Mouse (Mus musculus) kidney, embryonic 15.5 days (tissue): ENCODE results near the gene Cabp2. TPM values are rescaled to one million over a fixed set of nuclear protein-coding genes. Genes with fewer than 3 reads are reported as not detected.
A peak's percentile ranks its signal among the peaks of the same experiment; 100 is the strongest.
"Not testable (repeated sequence)": the region's sequence is repeated elsewhere in the genome, so short reads cannot be mapped to it uniquely, and the experiment has no call there.

Experiments
- ATAC-seq: fragments of 200-750 bp; cut with Nextera tagmentation; replicated peaks from 2 replicates; pipeline ENCODE4 v1.8.0; 2017; ENCODE audit warnings: moderate TSS enrichment; ENCODE audit not compliant: low FRiP score
- H3K27ac ChIP-seq: fragments of 300-500 bp; sonication (generic); 2 replicates; pipeline ENCODE4 v1.5.1; 2015; ENCODE audit warnings: mild to moderate bottlenecking, inconsistent platforms
- H3K27me3 ChIP-seq: fragments of 300-500 bp; sonication (generic); 2 replicates; pipeline ENCODE4 v1.6.1; 2015; ENCODE audit warnings: inconsistent platforms
- H3K36me3 ChIP-seq: fragments of 300-500 bp; sonication (generic); 2 replicates; pipeline ENCODE4 v1.6.1; 2015; ENCODE audit warnings: inconsistent platforms
- H3K4me1 ChIP-seq: fragments of 300-500 bp; sonication (generic); 2 replicates; pipeline ENCODE4 v1.6.1; 2015; ENCODE audit warnings: inconsistent platforms
- H3K4me2 ChIP-seq: fragments of 300-500 bp; sonication (generic); 2 replicates; pipeline ENCODE4 v1.6.1; 2015; ENCODE audit warnings: moderate library complexity, mild to moderate bottlenecking, inconsistent platforms
- H3K4me3 ChIP-seq: fragments of 300-500 bp; sonication (generic); replicated peaks from 2 replicates; pipeline ENCODE4 v1.5.1; 2015; ENCODE audit warnings: mild to moderate bottlenecking, inconsistent platforms
- H3K9ac ChIP-seq: fragments of 300-500 bp; sonication (generic); 2 replicates; pipeline ENCODE4 v1.6.1; 2015; ENCODE audit warnings: mild to moderate bottlenecking, inconsistent platforms
- H3K9me3 ChIP-seq: fragments of 300-500 bp; sonication (generic); replicated peaks from 2 replicates; pipeline ENCODE4 v1.6.1; 2016; ENCODE audit warnings: inconsistent platforms
- whole genome bisulfite sequencing: fragments of 180-500 bp; shearing (Covaris S2); methylation state at CpG from one replicate; pipeline ENCODE4 v1.1.7; 2015; ENCODE audit warnings: mixed read lengths; 5-methylcytosine and 5-hydroxymethylcytosine counted together
- polyA plus RNA-seq: library from polyadenylated mRNA; unstranded; fragments of >200 nt; fragmentation: Nextera tagmentation; extraction: Ambion mirVana; gene quantifications from 2 replicates; pipeline ENCODE4 v1.2.1, GENCODE M21; 2015

Cabp2 gene
- polyA plus RNA-seq, 1 experiment from 2014 or later: 0.84 TPM

DNA sequence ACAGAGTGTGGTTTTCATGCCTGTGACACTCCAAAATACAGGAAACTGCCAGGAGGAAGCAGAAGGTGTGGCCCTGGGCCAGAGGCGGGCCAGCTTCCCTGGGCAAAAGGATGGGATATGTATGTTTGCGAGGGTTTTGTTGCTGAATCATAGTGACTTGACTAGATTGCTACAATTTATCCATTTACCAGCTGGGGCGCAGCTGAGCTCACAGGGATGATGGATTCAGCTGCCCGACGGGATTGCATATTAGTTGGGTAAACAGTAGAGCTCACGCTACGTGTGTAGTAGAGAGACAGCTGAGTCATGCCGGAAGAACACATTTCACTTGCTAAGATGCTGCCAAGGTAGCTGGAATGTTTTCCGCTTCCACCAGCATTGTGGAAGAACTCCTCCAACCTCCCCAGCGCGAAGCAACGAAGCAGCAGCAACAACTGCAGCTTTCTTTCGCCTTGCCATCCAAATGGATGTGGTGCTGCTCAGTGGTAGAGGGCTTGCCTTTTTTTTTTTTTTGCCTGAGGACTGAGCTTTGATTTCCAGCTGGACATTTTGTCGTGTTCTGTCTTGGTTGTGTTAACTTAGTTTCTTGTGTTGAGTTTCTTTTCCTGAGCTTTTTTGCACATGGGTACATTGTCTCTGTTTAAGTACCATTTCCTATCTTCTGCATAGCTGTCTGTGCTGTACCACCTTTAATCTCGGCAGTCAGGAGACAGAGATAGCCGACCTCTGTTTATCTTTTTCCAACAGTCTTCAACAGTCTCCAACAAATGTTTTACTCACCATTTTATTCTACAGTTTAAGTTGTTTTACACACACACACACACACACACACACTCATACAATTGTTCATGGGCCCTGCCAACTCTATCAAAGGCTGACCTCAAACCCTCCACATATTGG is 35.2 kb upstream of the Cabp2 start, which contains the start of gene Gstp2:
TSS of gene Gstp2 (minus strand) at position 58 of the 900 bp plus-strand sequence.
- Histone ChIP-seq H3K27ac (peak within 1 kb of the TSS; percentile 48), H3K4me3 (0 out of 2 replicates have a peak within 1 kb of the TSS, but pooled peaks have one; percentile 1), H3K36me3 (no peaks in the 10 kb centered on the region), H3K27me3 (no peaks in the 10 kb centered on the region), H3K4me2 (peak within 1 kb of the TSS; percentile 40), H3K4me1 (peaks cover 8% of the 10 kb centered on the region; the same call in 1 of the 2 replicates), H3K9ac (no peak within 1 kb of the TSS), H3K9me3 (no peaks in the 10 kb centered on the region)
- ATAC-seq: peak; percentile 58; the same call in 1 of the 2 replicates
- WGBS: 53% methylated on average over 16 of the region's 16 CpGs

GRCm38 (mm10) chr19:4046866-4047254 is 34.5 kb upstream of the Cabp2 start:
- H3K9ac ChIP-seq: no peak overlapping the region
- H3K4me1 ChIP-seq: peaks cover 8% of the 10 kb centered on the region; the same call in 1 of the 2 replicates
- no peaks in the 10 kb centered on the region for H3K27me3 ChIP-seq
- ATAC-seq: no peak
- H3K4me2 ChIP-seq: no peak overlapping the region
- no peaks in the 10 kb centered on the region for H3K36me3 ChIP-seq
- no peak overlapping the region for H3K4me3 ChIP-seq
- no peaks in the 10 kb centered on the region for H3K9me3 ChIP-seq
- WGBS: 79% methylated on average over 8 of the region's 8 CpGs
- H3K27ac ChIP-seq: no peak overlapping the region

DNA sequence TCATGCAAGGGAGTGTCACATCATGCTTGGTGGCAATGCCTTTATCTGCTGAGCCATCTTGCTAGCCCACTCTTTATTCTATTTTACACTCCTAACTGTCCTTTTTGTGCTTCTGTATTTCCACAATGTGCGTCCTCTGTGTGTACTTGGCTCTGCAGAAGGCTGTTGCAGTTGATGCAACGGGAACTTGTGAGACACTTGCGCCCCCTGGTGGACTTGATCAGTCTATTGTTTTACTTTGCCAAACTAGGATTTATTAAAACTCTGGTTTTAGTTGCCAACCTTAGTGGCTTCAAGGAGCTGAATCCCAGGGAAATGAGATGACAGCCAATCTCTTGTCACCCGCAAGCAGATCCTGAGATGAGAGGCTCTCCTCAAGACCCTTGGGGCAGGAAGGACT is 33.5 kb upstream of the Cabp2 start:
- Histone ChIP-seq H3K9me3 (no peaks in the 10 kb centered on the region), H3K4me2 (no peak overlapping the region), H3K27ac (no peak overlapping the region), H3K27me3 (no peaks in the 10 kb centered on the region), H3K4me3 (no peak overlapping the region), H3K9ac (no peak overlapping the region), H3K4me1 (peaks cover 8% of the 10 kb centered on the region; the same call in 1 of the 2 replicates), H3K36me3 (no peaks in the 10 kb centered on the region)
- 17% methylated on average over 4 of the region's 4 CpGs for WGBS
- ATAC-seq: no peak

- not testable (repeated sequence) for H3K9me3 ChIP-seq, H3K27me3 ChIP-seq, H3K9ac ChIP-seq, H3K36me3 ChIP-seq, ATAC-seq, H3K27ac ChIP-seq, H3K4me1 ChIP-seq, H3K4me3 ChIP-seq, H3K4me2 ChIP-seq
- 79% methylated on average over 5 of the region's 5 CpGs for WGBS
Observed at GRCm38 (mm10) chr19:4049069-4049468, 32.3 kb upstream of the Cabp2 start.

- Histone ChIP-seq H3K4me3 (no peak overlapping the region), H3K36me3 (no peaks in the 10 kb centered on the region), H3K9me3 (no peaks in the 10 kb centered on the region), H3K27me3 (no peaks in the 10 kb centered on the region), H3K27ac (no peak overlapping the region), H3K4me2 (no peak overlapping the region), H3K9ac (no peak overlapping the region), H3K4me1 (peaks cover 3% of the 10 kb centered on the region; the same call in 1 of the 2 replicates)
- 98% methylated on average over 5 of the region's 5 CpGs for WGBS
- no peak for ATAC-seq
Observed at GRCm38 (mm10) chr19:4051016-4051415, 30.4 kb upstream of the Cabp2 start.

DNA sequence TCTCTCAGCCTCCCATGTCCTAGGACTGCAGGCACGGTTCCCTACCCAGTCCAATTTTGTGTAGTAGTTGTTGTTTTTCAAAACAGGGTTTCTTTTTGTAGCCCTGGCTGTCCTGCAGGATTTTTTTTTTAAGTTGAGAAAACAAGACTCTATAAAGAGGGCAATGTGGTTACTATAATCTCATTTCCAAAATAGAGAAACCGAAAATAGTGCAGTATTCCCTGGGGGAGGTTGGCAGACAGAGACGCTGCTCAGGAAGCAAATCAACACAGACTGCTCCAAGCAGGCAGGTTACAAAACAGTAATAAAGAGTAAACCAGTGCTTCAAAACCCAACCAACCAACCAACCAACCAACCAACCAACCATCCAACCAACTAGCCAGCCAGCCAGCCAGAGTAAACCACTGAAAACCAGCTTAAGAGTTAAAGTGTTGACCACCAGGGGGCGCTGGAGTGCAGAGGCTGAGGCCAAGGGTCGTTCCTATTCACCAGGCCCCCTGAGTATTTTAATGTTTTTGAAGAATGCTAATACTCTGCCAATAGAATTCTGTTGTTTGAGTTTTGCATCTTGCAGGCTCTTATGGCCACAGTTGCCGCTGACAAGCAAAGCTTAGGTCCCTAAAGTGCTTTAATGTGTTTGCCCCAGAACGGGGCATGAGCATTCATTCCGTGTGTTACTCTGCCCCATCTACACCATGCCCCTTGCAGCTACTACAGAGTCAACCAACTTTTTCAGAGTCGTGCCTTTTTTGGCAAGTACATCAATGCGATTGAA is 29.4 kb upstream of the Cabp2 start:
- Histone ChIP-seq H3K36me3 (no peaks in the 10 kb centered on the region), H3K27ac (0 out of 2 replicates have a peak overlapping the region, but pooled peaks have one; percentile 18), H3K27me3 (no peaks in the 10 kb centered on the region), H3K9me3 (no peaks in the 10 kb centered on the region), H3K4me3 (no peak overlapping the region), H3K9ac (no peak overlapping the region), H3K4me1 (no peaks in the 10 kb centered on the region), H3K4me2 (no peak overlapping the region)
- 48% methylated on average over 10 of the region's 10 CpGs for WGBS
- no peak for ATAC-seq

GRCm38 (mm10) chr19:4052516-4053030 is 28.8 kb upstream of the Cabp2 start:
- Histone ChIP-seq H3K4me1 (no peaks in the 10 kb centered on the region), H3K27ac (no peak overlapping the region), H3K36me3 (no peaks in the 10 kb centered on the region), H3K4me2 (no peak overlapping the region), H3K27me3 (no peaks in the 10 kb centered on the region), H3K4me3 (no peak overlapping the region), H3K9ac (no peak overlapping the region), H3K9me3 (no peaks in the 10 kb centered on the region)
- ATAC-seq: no peak
- 83% methylated on average over 5 of the region's 5 CpGs for WGBS

GRCm38 (mm10) chr19:4054613-4055012 is 26.8 kb upstream of the Cabp2 start:
- ATAC-seq: no peak
- 87% methylated on average over 5 of the region's 5 CpGs for WGBS

GRCm38 (mm10) chr19:4055216-4055946 is 26.0 kb upstream of the Cabp2 start:
- Histone ChIP-seq H3K4me3 (no peak overlapping the region), H3K9me3 (no peaks in the 10 kb centered on the region), H3K4me1 (no peaks in the 10 kb centered on the region), H3K4me2 (no peak overlapping the region), H3K36me3 (no peaks in the 10 kb centered on the region), H3K27me3 (no peaks in the 10 kb centered on the region), H3K9ac (no peak overlapping the region), H3K27ac (no peak overlapping the region)
- no peak for ATAC-seq
- 70% methylated on average over 8 of the region's 8 CpGs for WGBS

More at GRCm38 (mm10) chr19:4054613-4055012, 26.8 kb upstream of the Cabp2 start:
- no peaks in the 10 kb centered on the region for H3K27me3 ChIP-seq
- H3K4me2 ChIP-seq: no peak overlapping the region
- no peaks in the 10 kb centered on the region for H3K9me3 ChIP-seq
- H3K9ac ChIP-seq: no peak overlapping the region
- H3K4me1 ChIP-seq: no peaks in the 10 kb centered on the region
- no peak overlapping the region for H3K4me3 ChIP-seq
- no peaks in the 10 kb centered on the region for H3K36me3 ChIP-seq
- H3K27ac ChIP-seq: no peak overlapping the region

GRCm38 (mm10) chr19:4055947-4056693 is 25.3 kb upstream of the Cabp2 start:
- Histone ChIP-seq H3K9me3 (no peaks in the 10 kb centered on the region), H3K4me2 (no peak overlapping the region), H3K36me3 (no peaks in the 10 kb centered on the region), H3K27me3 (no peaks in the 10 kb centered on the region), H3K9ac (no peak overlapping the region), H3K4me3 (no peak overlapping the region), H3K27ac (no peak overlapping the region), H3K4me1 (no peaks in the 10 kb centered on the region)
- no peak for ATAC-seq
- WGBS: 59% methylated on average over 15 of the region's 15 CpGs

- Histone ChIP-seq H3K27me3 (no peaks in the 10 kb centered on the region), H3K4me1 (no peaks in the 10 kb centered on the region), H3K9ac (no peak overlapping the region), H3K36me3 (no peaks in the 10 kb centered on the region), H3K27ac (no peak overlapping the region), H3K4me3 (no peak overlapping the region), H3K9me3 (no peaks in the 10 kb centered on the region), H3K4me2 (no peak overlapping the region)
- WGBS: 57% methylated on average over 4 of the region's 4 CpGs
- no peak for ATAC-seq
Observed at GRCm38 (mm10) chr19:4056727-4057126, 24.7 kb upstream of the Cabp2 start.
